Mouse (Mus musculus) right cerebral cortex, adult 2 months (tissue): ENCODE results near the gene Rsbn1l.
"Not testable (repeated sequence)": the region's sequence is repeated elsewhere in the genome, so short reads cannot be mapped to it uniquely, and the experiment has no call there.

ENCODE experiments used
- DNase-seq, 2 experiments: peaks; one replicate each; pipeline ENCODE4 v3.0.0; 2021 to 2022; ENCODE audit warnings: low spot score in 2 of 2

Rsbn1l gene

DNA sequence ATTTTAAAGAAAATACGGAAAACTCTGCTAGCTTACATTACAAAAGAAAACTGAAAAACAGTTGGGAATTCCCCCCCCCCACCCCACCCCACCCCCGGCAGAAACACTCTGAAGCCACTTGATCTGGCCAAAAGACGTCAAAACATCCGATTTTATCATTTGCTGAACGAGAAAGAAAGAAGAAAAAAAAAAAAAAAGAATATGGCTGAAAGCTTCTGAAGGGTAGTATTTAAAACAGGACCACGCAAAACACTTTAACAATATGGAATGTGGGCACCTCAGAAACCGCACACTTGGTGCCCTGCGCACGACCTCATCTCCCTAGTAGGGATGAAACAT lies 5.7 kb downstream of the Rsbn1l start:
- DNase-seq: no peak

DNA sequence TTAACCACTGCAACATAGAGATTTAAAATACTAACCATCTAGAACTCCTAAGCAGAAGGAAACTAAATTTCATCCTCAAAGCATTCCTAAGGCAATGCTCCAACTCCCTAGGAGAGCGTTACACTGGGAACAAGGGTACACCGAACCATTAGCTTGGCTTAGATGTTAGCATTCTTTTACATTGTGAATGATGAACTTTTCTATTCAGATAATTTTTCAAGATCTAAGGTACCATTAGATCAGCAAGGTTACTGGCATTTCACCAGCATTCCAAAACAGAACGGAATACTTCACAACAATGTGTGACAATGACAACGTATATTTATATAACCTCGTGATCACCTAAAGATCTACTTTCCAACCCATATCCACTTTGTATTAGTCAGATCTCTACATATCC lies 6.1 kb downstream of the Rsbn1l start:
- DNase-seq: no peak

DNA sequence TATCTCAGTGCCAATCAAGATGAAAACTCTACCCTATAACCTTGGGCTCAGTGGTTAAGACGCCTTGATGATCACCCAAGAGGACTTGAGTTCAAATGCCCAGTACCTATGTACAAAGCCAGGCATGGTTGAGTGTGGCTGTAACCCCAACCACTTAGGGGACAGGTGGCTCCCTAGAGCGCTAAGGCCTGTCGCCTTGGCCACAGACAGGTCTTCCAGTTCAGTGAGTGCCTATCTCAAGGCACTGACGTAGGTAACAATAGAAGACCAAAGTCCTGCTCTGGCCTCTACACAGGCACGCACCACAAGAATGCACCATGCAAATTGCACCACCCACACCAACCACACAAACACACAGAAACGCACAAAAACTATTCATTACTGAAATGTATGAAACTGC lies 9.3 kb downstream of the Rsbn1l start:
- no peak for DNase-seq

GRCm38 (mm10) chr5:20944961-20945748 lies 11.0 kb downstream of the Rsbn1l start:
- no peak for DNase-seq

- not testable (repeated sequence) for DNase-seq
Measured at GRCm38 (mm10) chr5:20943791-20944190, 12.4 kb downstream of the Rsbn1l start.

GRCm38 (mm10) chr5:20942523-20942922 lies 13.7 kb downstream of the Rsbn1l start:
- DNase-seq: no peak

- DNase-seq: no peak
Measured at GRCm38 (mm10) chr5:20941205-20941604, 15.0 kb downstream of the Rsbn1l start.

GRCm38 (mm10) chr5:20940696-20941095 lies 15.5 kb downstream of the Rsbn1l start:
- DNase-seq: no peak

DNA sequence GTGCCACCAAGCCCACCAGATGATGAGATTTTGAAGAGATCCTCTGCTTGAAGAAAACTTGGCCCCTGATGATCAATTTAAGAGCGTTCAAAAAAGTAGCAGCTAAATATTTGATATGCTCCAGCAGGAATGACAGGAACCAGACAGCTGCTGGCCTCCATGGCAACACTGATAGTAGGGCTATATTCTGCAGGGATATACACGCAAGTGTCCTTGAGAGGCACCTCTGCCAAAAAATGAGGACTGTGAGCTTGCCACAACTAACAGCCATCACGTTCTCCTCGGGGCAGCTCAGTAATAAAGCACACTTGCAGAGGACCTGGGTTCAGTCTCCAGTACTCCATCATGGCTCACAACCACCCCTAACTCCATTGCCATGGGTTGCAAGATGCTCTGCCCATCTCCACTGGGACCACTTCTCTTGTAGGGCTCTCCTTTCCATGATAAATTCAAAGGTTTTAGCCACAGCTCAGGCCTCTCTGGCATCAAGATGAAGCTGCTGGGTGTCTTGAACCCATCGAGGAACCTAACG lies 16.1 kb downstream of the Rsbn1l start:
- DNase-seq: no peak

- no peak for DNase-seq
Measured at GRCm38 (mm10) chr5:20938523-20938922, 17.7 kb downstream of the Rsbn1l start.

- no peak for DNase-seq
Measured at GRCm38 (mm10) chr5:20935934-20936333, 20.3 kb downstream of the Rsbn1l start.

GRCm38 (mm10) chr5:20932585-20932984 lies 23.6 kb downstream of the Rsbn1l start:
- no peak for DNase-seq

- DNase-seq: no peak
Measured at GRCm38 (mm10) chr5:20931300-20931699, 24.9 kb downstream of the Rsbn1l start.

- DNase-seq: no peak
Measured at GRCm38 (mm10) chr5:20930430-20930829, 25.8 kb downstream of the Rsbn1l start.

DNA sequence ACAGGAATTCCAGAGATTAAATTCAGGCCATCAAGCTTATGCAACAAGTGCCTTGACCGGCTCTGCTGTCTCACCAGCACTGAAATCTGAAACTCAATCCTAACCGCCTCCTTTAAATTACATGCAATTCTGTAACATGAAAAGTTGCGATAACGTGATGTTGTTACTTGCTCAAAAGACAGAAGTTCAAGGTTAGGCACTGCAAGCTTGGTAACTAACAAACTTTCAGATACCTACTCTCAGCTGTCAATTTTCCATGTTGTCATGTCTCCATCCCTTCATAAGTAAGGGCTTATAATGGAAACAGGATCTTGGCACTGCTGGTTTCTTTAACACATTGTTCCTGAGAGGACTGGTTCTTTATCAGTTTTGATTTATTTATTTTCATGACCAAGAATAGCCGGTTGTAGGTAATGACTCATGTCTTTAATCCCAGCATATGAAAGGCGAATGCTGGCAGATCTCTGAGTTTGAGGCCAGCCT lies 26.5 kb downstream of the Rsbn1l start:
- DNase-seq: no peak

- DNase-seq: no peak
Measured at GRCm38 (mm10) chr5:20925451-20925850, 30.7 kb downstream of the Rsbn1l start.

DNA sequence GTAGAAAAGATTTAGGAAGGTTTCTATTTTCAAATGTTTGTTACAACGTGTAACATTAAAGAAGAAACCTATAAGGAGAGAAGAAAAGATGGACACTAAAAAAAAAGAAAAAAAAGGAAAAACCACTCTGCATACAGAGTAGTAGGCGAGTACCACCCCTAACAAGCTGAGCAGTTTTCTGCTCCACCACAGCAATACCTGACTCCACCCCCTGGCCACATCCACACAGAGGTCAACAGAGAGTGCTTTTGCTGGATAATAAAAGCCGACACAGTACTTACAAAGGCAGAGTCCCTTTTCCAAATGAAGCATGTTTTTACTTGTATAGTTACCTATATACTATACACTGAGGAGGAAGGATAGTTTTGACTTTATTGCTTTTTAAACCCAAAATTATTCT lies 31.6 kb downstream of the Rsbn1l start:
- no peak for DNase-seq

DNA sequence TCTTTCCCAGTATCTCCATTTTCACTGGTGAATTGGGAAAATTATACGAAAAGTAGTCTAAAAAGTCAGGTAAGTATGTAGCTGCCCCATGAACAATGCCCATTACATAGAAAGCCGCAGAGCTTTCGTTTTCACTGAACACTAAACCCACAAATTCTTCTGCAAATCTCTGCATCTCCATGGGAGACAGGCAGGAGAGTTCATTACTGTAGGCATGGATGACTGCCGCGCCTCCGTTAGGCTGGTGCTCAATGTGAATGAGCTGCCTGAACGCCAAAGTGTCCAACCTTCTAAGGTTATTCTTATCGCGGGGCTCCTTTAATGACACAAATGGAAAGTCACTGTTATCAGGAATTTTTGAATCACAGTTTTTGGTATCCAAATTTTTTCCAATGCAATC lies 36.6 kb downstream of the Rsbn1l start:
- DNase-seq: no peak

DNA sequence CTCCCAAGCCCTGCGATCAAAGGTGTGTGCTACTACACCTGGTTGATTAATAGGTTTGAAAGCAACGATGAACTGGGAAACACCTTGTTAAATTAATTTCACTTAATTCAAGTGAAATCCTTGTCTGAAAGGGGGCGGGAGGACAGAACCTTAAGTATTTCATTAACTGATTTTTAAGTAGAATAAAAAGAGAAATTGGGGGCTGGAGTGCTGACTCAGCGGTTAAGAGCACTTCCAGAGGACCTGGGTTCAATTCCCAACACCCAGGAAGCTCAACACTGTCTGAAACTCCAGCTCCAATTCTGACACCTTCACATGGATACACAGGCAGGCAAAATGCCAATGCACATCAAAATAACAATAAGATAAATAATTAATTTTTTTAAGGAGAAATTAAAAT lies 37.2 kb downstream of the Rsbn1l start:
- no peak for DNase-seq

DNA sequence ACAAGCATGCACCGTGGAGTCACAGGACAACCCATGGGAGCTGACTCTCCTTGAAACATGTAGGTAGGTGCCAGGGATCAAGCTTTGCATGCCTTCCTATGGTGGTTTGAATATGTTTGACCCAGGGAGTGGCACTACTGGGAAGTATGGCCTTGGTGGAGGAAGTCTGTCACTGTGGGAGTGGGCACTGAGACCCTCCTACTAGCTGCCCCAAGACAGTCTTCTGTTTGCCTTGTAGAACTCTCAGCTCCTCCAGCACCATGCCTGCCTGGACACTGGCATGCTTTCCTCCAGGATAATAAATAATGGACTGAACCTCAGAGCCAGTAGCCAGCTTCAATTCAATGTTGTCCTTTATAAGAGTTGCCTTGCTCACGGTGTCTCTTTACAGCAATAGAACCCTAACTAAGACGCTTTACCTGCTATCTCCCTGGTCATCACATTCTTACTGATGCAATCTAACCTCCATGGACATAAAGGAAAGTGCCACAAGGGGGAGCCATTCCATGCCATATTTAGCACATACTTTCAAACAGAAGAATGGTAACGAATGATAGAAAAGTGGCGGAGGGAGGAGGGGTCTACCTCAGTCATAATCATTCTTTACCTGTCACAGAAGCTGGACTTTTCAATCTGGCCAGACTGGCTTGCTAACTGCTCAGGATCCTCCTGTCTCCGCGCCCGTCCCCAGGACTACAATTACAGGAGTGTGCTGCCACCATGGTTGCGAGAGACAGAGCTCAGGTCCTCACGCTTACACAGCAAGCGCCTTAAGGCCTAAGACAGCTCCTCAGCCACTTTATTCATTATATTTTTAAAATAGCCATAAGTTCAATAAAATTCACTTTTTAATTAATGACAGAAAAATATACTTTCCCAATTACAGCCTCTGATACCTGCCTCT lies 42.6 kb downstream of the Rsbn1l start:
- peak; percentile 80 to 87 for DNase-seq

DNA sequence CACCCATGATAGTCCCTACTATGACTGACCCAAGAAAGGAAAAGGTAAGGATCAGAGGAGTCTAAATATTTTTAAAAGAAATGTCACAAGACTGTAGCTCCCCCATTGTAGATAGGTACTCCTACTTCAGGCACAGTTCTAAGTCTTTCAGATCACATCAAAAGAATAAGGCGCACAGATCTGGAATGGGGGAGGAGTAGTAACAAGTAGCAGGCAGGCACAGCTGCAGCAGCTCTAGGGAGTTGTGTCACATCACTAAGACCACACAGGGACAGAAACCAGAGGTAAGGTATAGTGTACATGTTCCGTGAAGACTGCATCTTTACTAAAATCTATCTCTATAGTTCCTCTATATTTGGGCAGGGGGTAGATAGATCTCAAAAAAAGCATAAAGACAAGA lies 44.5 kb downstream of the Rsbn1l start:
- no peak for DNase-seq

GRCm38 (mm10) chr5:20906191-20906590 lies 50.0 kb downstream of the Rsbn1l start:
- DNase-seq: no peak

- no peak for DNase-seq
Measured at GRCm38 (mm10) chr5:20905437-20905836, 50.8 kb downstream of the Rsbn1l start.
